Mouse (Mus musculus) G1E-ER4 (cell line): Measurements from ENCODE around the gene Shank2. TPM values are rescaled to one million over a fixed set of nuclear protein-coding genes. Genes with fewer than 3 reads are reported as not detected.

ENCODE experiments used
- GATA1 ChIP-seq: IDR thresholded peaks from one replicate; pipeline ENCODE4 v1.8.0; 2012; ENCODE audit warnings: low read length, inconsistent platforms
- polyA plus RNA-seq: library from polyadenylated mRNA; stranded (reverse); fragments of >175 nt; gene quantifications from 2 replicates; pipeline ENCODE4 v1.2.3, GENCODE M21; 2012

Shank2 gene
- polyA plus RNA-seq, 1 experiment, result not detected

GRCm38 (mm10) chr7:144285066-144285633, 283.4 kb downstream of the Shank2 start:
- no peak for TF ChIP-seq GATA1

DNA sequence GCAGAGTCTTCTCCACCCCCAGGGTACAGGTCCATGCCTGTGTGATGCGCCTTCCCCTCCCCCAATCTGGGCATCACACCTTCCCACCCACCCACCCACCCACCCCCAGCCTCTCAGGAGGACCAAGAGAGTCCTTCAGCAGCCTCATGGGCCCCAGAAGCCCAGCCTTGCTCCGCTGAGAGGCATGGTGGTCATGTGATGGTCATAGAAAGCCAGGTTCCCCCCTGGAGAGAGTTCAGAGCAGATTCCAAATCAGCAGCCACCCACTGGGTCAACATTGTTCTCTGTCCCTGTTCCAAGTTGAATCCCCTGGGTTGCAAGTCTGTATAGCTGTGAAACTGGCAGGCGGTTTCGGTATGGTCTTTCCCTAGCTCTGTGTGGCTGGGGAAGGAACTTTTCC, 284.2 kb downstream of the Shank2 start:
- TF ChIP-seq GATA1, result no peak

GRCm38 (mm10) chr7:144287991-144288390, 286.3 kb downstream of the Shank2 start:
- TF ChIP-seq GATA1, result no peak

GRCm38 (mm10) chr7:144291478-144291877, 289.8 kb downstream of the Shank2 start:
- no peak for TF ChIP-seq GATA1

- no peak for TF ChIP-seq GATA1
These were observed 291.9 kb downstream of the Shank2 start for GRCm38 (mm10) chr7:144293611-144294010.

- no peak for TF ChIP-seq GATA1
These were observed 292.8 kb downstream of the Shank2 start for GRCm38 (mm10) chr7:144294239-144295200.

DNA sequence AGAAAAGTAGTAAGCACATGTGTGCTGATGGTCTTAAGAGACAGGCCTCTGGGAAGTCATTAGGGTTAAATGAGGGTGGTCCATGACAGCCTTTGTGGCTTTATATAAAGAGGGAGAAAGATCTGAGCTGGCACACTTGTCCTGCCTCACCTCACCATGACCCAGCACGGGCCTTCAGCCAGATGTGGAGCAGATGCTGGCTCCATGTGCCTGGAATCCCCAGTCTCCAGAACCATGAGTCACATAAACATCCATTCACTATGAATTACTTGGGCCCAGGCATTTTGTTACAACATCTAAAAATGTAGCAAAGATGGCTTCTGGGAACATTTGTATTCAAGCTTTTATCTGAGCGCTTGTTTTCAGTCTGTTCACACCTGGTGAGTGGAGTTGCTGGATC, 297.6 kb downstream of the Shank2 start:
- no peak for TF ChIP-seq GATA1

GRCm38 (mm10) chr7:144301646-144302045, 299.9 kb downstream of the Shank2 start:
- TF ChIP-seq GATA1, result no peak

GRCm38 (mm10) chr7:144302498-144302897, 300.8 kb downstream of the Shank2 start:
- TF ChIP-seq GATA1, result no peak

- no peak for TF ChIP-seq GATA1
These were observed 306.2 kb downstream of the Shank2 start for GRCm38 (mm10) chr7:144307853-144308409.

DNA sequence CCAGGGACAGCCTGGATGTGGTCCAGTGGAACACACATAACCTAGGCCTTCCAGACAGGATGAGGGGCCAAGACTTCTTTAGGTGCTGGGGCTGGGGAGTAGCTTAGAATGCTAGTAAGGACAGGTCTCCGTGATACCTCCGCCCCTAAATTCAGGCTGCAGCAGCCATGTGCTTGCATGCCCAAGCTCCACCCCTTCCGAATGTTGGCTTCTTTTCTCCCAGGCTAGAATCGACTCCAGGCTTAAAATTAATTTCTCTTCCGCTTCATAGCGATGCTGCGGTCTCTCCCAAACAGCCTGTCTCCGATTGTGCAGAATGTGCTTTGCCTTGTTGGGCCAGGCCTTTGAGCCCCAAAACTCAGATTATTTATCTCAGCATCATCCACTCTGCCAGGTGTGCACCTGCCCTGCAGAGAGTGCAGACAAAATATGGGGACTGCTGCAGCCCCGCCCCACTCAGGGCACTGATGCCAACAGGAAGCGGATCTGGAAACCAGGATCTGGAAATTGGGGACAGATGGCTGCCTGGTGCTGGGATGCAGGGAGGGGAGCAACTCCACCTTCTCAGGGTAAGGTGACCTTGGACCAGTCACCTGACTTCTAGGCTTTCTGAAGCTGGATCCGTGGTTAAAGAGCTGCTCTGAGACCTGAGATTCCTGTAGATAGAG, 312.8 kb downstream of the Shank2 start:
- TF ChIP-seq GATA1, result no peak

GRCm38 (mm10) chr7:144316224-144316623, 314.5 kb downstream of the Shank2 start:
- TF ChIP-seq GATA1, result no peak

GRCm38 (mm10) chr7:144316797-144317196, 315.1 kb downstream of the Shank2 start:
- TF ChIP-seq GATA1, result no peak

GRCm38 (mm10) chr7:144324077-144324476, 322.3 kb downstream of the Shank2 start:
- no peak for TF ChIP-seq GATA1

- TF ChIP-seq GATA1, result no peak
These were observed 323.1 kb downstream of the Shank2 start for GRCm38 (mm10) chr7:144324861-144325260.

GRCm38 (mm10) chr7:144325603-144326002, 323.9 kb downstream of the Shank2 start:
- no peak for TF ChIP-seq GATA1
